In the genomic region with DNA sequence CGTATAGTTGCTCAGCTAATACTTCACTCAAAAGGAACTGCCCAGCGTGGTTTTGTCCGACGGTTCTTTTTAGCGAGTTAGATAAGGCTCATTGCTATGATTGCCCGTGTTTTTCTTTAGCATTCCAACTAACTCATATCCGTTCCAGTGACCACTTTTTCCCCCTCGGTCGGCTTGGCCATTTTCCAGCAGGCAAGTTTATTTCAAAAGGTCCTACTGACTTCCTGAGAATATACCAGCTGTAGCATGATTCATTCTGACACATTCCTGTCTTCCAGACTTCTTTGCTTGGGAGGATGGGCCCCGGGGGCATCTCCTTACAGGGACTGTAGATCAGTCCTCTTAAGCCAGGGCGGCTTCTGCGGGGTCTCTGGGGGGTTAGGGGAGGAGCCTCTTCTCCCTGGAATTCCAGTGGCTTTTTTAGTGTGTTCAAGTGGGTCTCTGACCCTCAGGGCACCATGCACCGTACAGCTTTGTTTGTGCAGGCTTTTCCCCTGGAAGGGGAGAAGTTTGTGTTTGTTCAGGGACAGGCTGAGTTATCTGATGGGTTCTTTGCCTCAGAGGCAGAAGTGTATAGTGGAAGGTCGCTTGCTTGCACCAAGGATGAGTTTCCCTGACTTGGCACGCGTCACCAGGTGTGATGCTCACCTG, we compare ENCODE assay signal across 9 mouse cellular contexts. TPM values are rescaled to one million over a fixed set of nuclear protein-coding genes. Genes with fewer than 3 reads are reported as not detected.
A peak's percentile ranks its signal among the peaks of the same experiment; 100 is the strongest.
DNase-seq lines count a peak whose midpoint lies in the region; ATAC-seq and TF ChIP-seq lines count a peak whose summit lies in the region.
"Had no signal": no experiment of that assay in that cellular context is flagged by ENCODE, and none has a peak within 500 bp of the region (broad histone marks: within the 10 kb centered on the region; RNA-seq: fewer than 3 reads in every experiment).

No protein-coding gene starts in this region.

- peaks cover 4% of the 10 kb centered on the region for H3K36me3 ChIP-seq in limb, embryonic 11.5 days (ENCODE audit: control insufficient read depth, insufficient read depth, low read length)
- peaks cover 90% of the 10 kb centered on the region for H3K36me3 ChIP-seq in limb, embryonic 10.5 days
- H3K36me3 ChIP-seq in intestine, embryonic 15.5 days = peaks cover 27% of the 10 kb centered on the region
- H3K36me3 ChIP-seq in lung, postnatal 0 days (ENCODE audit: insufficient read depth, low read length) = peaks cover 12% of the 10 kb centered on the region; the same call in 1 of the 2 replicates

- no peak overlapping the region for H3K4me2 ChIP-seq in limb, embryonic 11.5 days (ENCODE audit: low read depth, severe bottlenecking)
- peak overlapping the region; percentile 37 for H3K4me2 ChIP-seq in intestine, embryonic 15.5 days (replicated peaks)
- peak overlapping the region; percentile 32 for H3K4me2 ChIP-seq in lung, postnatal 0 days (replicated peaks; ENCODE audit: low read depth, low read length)

- no peak overlapping the region for H3K27ac ChIP-seq in limb, embryonic 11.5 days (replicated peaks; ENCODE audit: low read depth, low read length)
- H3K27ac ChIP-seq in limb, embryonic 10.5 days = no peak overlapping the region
- peak overlapping the region; percentile 45 for H3K27ac ChIP-seq in intestine, embryonic 15.5 days
- H3K27ac ChIP-seq in lung, postnatal 0 days (ENCODE audit: low read length) = peak overlapping the region; percentile 68
- H3K27ac ChIP-seq in left cerebral cortex, adult 2 months = no peak overlapping the region

- WGBS in limb, embryonic 11.5 days = 57% methylated on average over 16 of the region's 16 CpGs
- 53% methylated on average over 16 of the region's 16 CpGs for WGBS in limb, embryonic 10.5 days
- 13% methylated on average over 16 of the region's 16 CpGs for WGBS in intestine, embryonic 15.5 days
- WGBS in lung, postnatal 0 days = 6% methylated on average over 16 of the region's 16 CpGs

- peak; percentile 74 for TF ChIP-seq EP300 in lung, postnatal 0 days (IDR thresholded peaks at IDR 0.05)

- no peak overlapping the region for H3K9ac ChIP-seq in limb, embryonic 11.5 days (ENCODE audit: low read length)
- H3K9ac ChIP-seq in intestine, embryonic 15.5 days = no peak overlapping the region
- H3K9ac ChIP-seq in lung, postnatal 0 days (replicated peaks; ENCODE audit: low read depth) = no peak overlapping the region

- no peak overlapping the region for H3K4me3 ChIP-seq in limb, embryonic 11.5 days (ENCODE audit: low read depth, low read length)
- H3K4me3 ChIP-seq in limb, embryonic 10.5 days = no peak overlapping the region
- H3K4me3 ChIP-seq in intestine, embryonic 15.5 days (replicated peaks) = no peak overlapping the region
- no peak overlapping the region for H3K4me3 ChIP-seq in lung, postnatal 0 days (ENCODE audit: low read depth, low read length)
- H3K4me3 ChIP-seq in left cerebral cortex, adult 2 months = no peak overlapping the region

- peaks cover 18% of the 10 kb centered on the region for H3K4me1 ChIP-seq in limb, embryonic 11.5 days (ENCODE audit: control insufficient read depth, insufficient read depth, low read length)
- H3K4me1 ChIP-seq in limb, embryonic 10.5 days = peaks cover 45% of the 10 kb centered on the region
- peaks cover 40% of the 10 kb centered on the region for H3K4me1 ChIP-seq in intestine, embryonic 15.5 days (replicated peaks)
- H3K4me1 ChIP-seq in lung, postnatal 0 days (ENCODE audit: insufficient read depth, low read depth, low read length) = peaks cover 32% of the 10 kb centered on the region; the same call in 1 of the 2 replicates

- DNase-seq in limb, embryonic 11.5 days (ENCODE audit: low spot score) = peak; percentile 49
- DNase-seq in limb, embryonic 10.5 days (ENCODE audit: low spot score) = no peak
- DNase-seq in embryo, embryonic 11 days = peak; percentile 74
- DNase-seq in lung, postnatal 0 days (ENCODE audit: low spot score) = peak; percentile 89
- DNase-seq in spleen, adult 18-20 months = no peak
- no peak for DNase-seq in left cerebral cortex, adult 2 months (ENCODE audit: extremely low spot score in 1 of 2, low spot score in 2 of 2)

- H3K27me3 ChIP-seq in limb, embryonic 11.5 days (ENCODE audit: control insufficient read depth, insufficient read depth, low read length) = no peaks in the 10 kb centered on the region
- no peaks in the 10 kb centered on the region for H3K27me3 ChIP-seq in limb, embryonic 10.5 days (ENCODE audit: low read depth, poor library complexity, severe bottlenecking)
- no peaks in the 10 kb centered on the region for H3K27me3 ChIP-seq in intestine, embryonic 15.5 days (replicated peaks)
- H3K27me3 ChIP-seq in lung, postnatal 0 days (replicated peaks; ENCODE audit: insufficient read depth, low read length) = no peaks in the 10 kb centered on the region

- 0 out of 2 replicates have a peak, but pooled peaks have one; percentile 48 for ATAC-seq in limb, embryonic 11.5 days (ENCODE audit: insufficient number of reproducible peaks, low FRiP score, low TSS enrichment, low read depth)
- ATAC-seq in intestine, embryonic 15.5 days = peak; percentile 71
- ATAC-seq in lung, postnatal 0 days = peak; percentile 63
- ATAC-seq in frontal cortex, adult (ENCODE audit: low TSS enrichment) = no peak

- no peak for TF ChIP-seq CTCF in lung, postnatal 0 days (IDR thresholded peaks at IDR 0.05)
- TF ChIP-seq CTCF in left cerebral cortex, adult 2 months (IDR thresholded peaks at IDR 0.05) = no peak

- intact Hi-C loops in left cerebral cortex, adult 2 months (cut with DNase I) = no loop called here

- H3K9me3 ChIP-seq in limb, embryonic 11.5 days (ENCODE audit: control insufficient read depth, low read length) = no peaks in the 10 kb centered on the region
- H3K9me3 ChIP-seq in limb, embryonic 10.5 days (replicated peaks) = no peaks in the 10 kb centered on the region
- no peaks in the 10 kb centered on the region for H3K9me3 ChIP-seq in intestine, embryonic 15.5 days
- no peaks in the 10 kb centered on the region for H3K9me3 ChIP-seq in lung, postnatal 0 days (ENCODE audit: low read length)

RNA-seq across cellular contexts. Expression of a gene that starts 6.5 kb away (rescaled TPM):
- polyA plus RNA-seq in limb, embryonic 11.5 days (2014; fragmentation: Nextera tagmentation; extraction: Ambion mirVana) = 38.1 and 42.2 TPM in 2 replicates
- polyA plus RNA-seq in limb, embryonic 10.5 days (2016; fragmentation: Nextera tagmentation; extraction: Ambion mirVana) = 40.5 and 44.6 TPM in 2 replicates
- 73.5 and 81.3 TPM in 2 replicates for polyA plus RNA-seq in intestine, embryonic 15.5 days (2015; fragmentation: Nextera tagmentation; extraction: Ambion mirVana)
- polyA plus RNA-seq in lung, postnatal 0 days (2015; fragmentation: Nextera tagmentation; extraction: Ambion mirVana) = 54.8 and 56.0 TPM in 2 replicates
- 10 to 100 TPM; 16.8 to 17.1 TPM for total RNA-seq in left cerebral cortex, adult 2 months (2021)

RNA-seq across cellular contexts. Expression of a gene that starts 30.9 kb away (rescaled TPM):
- not detected in 2 replicates for polyA plus RNA-seq in limb, embryonic 11.5 days (2014; fragmentation: Nextera tagmentation; extraction: Ambion mirVana)
- not detected in 2 replicates for polyA plus RNA-seq in limb, embryonic 10.5 days (2016; fragmentation: Nextera tagmentation; extraction: Ambion mirVana)
- polyA plus RNA-seq in intestine, embryonic 15.5 days (2015; fragmentation: Nextera tagmentation; extraction: Ambion mirVana) = not detected in 2 replicates
- not detected in 2 replicates for polyA plus RNA-seq in lung, postnatal 0 days (2015; fragmentation: Nextera tagmentation; extraction: Ambion mirVana)
- total RNA-seq in left cerebral cortex, adult 2 months (2021) = not detected
- polyA plus RNA-seq: large intestine, adult 2 months had no signal

Comparison
In these comparisons a context has a peak if more than half of its experiments do, and no peak if none do; other contexts are left out.
1. DNase-seq: peak in limb, embryonic 11.5 days (single experiment), embryo, embryonic 11 days (single experiment) and lung, postnatal 0 days (single experiment); none in limb, embryonic 10.5 days (single experiment), spleen, adult 18-20 months (0 of 2) and left cerebral cortex, adult 2 months (0 of 2).
2. H3K27ac ChIP-seq: peak in intestine, embryonic 15.5 days (single experiment) and lung, postnatal 0 days (single experiment); none in limb, embryonic 11.5 days (single experiment), limb, embryonic 10.5 days (single experiment) and left cerebral cortex, adult 2 months (single experiment).